Mouse (Mus musculus) neural tube, embryonic 14.5 days (tissue): ENCODE measurements around the gene Fes. TPM values are rescaled to one million over a fixed set of nuclear protein-coding genes. Genes with fewer than 3 reads are reported as not detected.
"Not testable (repeated sequence)": the region's sequence is repeated elsewhere in the genome, so short reads cannot be mapped to it uniquely, and the experiment has no call there.

Experiments used
- ATAC-seq: fragments of 200-750 bp; cut with Nextera tagmentation; 2 replicates; pipeline ENCODE4 v1.8.0; 2017; ENCODE audit warnings: low read depth, mild to moderate bottlenecking, moderate TSS enrichment, moderate library complexity
- H3K27ac ChIP-seq: fragments of 300-500 bp; sonication (generic); 2 replicates; pipeline ENCODE4 v1.5.1; 2014; ENCODE audit warnings: low read depth, mild to moderate bottlenecking, control low read depth, low read length, moderate library complexity, mixed read lengths
- H3K27me3 ChIP-seq: fragments of 300-500 bp; sonication (generic); 2 replicates; pipeline ENCODE4 v1.6.1; 2014; ENCODE audit warnings: low read length; ENCODE audit not compliant: control insufficient read depth, insufficient read depth
- H3K36me3 ChIP-seq: fragments of 300-500 bp; sonication (generic); 2 replicates; pipeline ENCODE4 v1.6.1; 2014; ENCODE audit warnings: low read length, mixed read lengths; ENCODE audit not compliant: control insufficient read depth, insufficient read depth
- H3K4me1 ChIP-seq: fragments of 300-500 bp; sonication (generic); 2 replicates; pipeline ENCODE4 v1.6.1; 2014; ENCODE audit warnings: low read length; ENCODE audit not compliant: control insufficient read depth, insufficient read depth
- H3K4me2 ChIP-seq: fragments of 300-500 bp; sonication (generic); 2 replicates; pipeline ENCODE4 v1.6.1; 2014; ENCODE audit warnings: mild to moderate bottlenecking, low read depth, low read length, control low read depth
- H3K4me3 ChIP-seq: fragments of 300-500 bp; sonication (generic); 2 replicates; pipeline ENCODE4 v1.5.1; 2014; ENCODE audit warnings: low read depth, low read length, control low read depth, mixed read lengths
- H3K9ac ChIP-seq: fragments of 300-500 bp; sonication (generic); replicated peaks from 2 replicates; pipeline ENCODE4 v1.6.1; 2014; ENCODE audit warnings: low read depth, mild to moderate bottlenecking, control low read depth, low read length, mixed read lengths
- H3K9me3 ChIP-seq: fragments of 300-500 bp; sonication (generic); 2 replicates; pipeline ENCODE4 v1.6.1; 2016; ENCODE audit warnings: low read length; ENCODE audit not compliant: control insufficient read depth
- WGBS: fragments of 180-500 bp; shearing (Covaris S2); extraction: QIAGEN DNeasy Blood & Tissue Kit; methylation state at CpG from one replicate; pipeline ENCODE4 v1.1.7; 2014; 5-methylcytosine and 5-hydroxymethylcytosine counted together
- polyA plus RNA-seq: library from polyadenylated mRNA; unstranded; fragments of >200 nt; fragmentation: Nextera tagmentation; extraction: Ambion mirVana; gene quantifications from 2 replicates; pipeline ENCODE4 v1.2.1, GENCODE M21; 2014

Fes gene
- polyA plus RNA-seq, 1 experiment from 2014 or later = 2.2 TPM

GRCm38 (mm10) chr7:80401041-80401859 is 13.5 kb upstream of the Fes start:
- no peaks in the 10 kb centered on the region for H3K9me3 ChIP-seq
- no peaks in the 10 kb centered on the region; the same call in 1 of the 2 replicates for H3K27me3 ChIP-seq
- 0 out of 2 replicates have a peak, but pooled peaks cover 9% of the 10 kb centered on the region for H3K36me3 ChIP-seq
- peaks cover 18% of the 10 kb centered on the region for H3K4me1 ChIP-seq
- peak overlapping the region; percentile 93 for H3K9ac ChIP-seq
- 30% methylated on average over 5 of the region's 5 CpGs for WGBS
- H3K4me3 ChIP-seq = peak overlapping the region; percentile 82
- no peak overlapping the region for H3K27ac ChIP-seq
- ATAC-seq = no peak
- H3K4me2 ChIP-seq = peak overlapping the region; percentile 92

GRCm38 (mm10) chr7:80400571-80400970 is 12.8 kb upstream of the Fes start:
- Histone ChIP-seq H3K4me1 (peaks cover 18% of the 10 kb centered on the region), H3K27me3 (no peaks in the 10 kb centered on the region; the same call in 1 of the 2 replicates), H3K9me3 (no peaks in the 10 kb centered on the region), H3K4me2 (no peak overlapping the region; the same call in 1 of the 2 replicates), H3K27ac (no peak overlapping the region), H3K9ac (no peak overlapping the region), H3K4me3 (no peak overlapping the region), H3K36me3 (0 out of 2 replicates have a peak, but pooled peaks cover 9% of the 10 kb centered on the region)
- no peak for ATAC-seq
- 88% methylated on average over 6 of the region's 6 CpGs for WGBS

GRCm38 (mm10) chr7:80400099-80400498 is 12.4 kb upstream of the Fes start:
- ATAC-seq = no peak
- no peaks in the 10 kb centered on the region for H3K9me3 ChIP-seq
- no peak overlapping the region for H3K4me3 ChIP-seq
- no peak overlapping the region for H3K27ac ChIP-seq
- H3K4me2 ChIP-seq = no peak overlapping the region
- H3K9ac ChIP-seq = no peak overlapping the region
- WGBS = 66% methylated on average over 5 of the region's 5 CpGs
- 0 out of 2 replicates have a peak, but pooled peaks cover 9% of the 10 kb centered on the region for H3K36me3 ChIP-seq
- H3K4me1 ChIP-seq = peaks cover 18% of the 10 kb centered on the region
- no peaks in the 10 kb centered on the region; the same call in 1 of the 2 replicates for H3K27me3 ChIP-seq

- Histone ChIP-seq H3K27me3 (no peaks in the 10 kb centered on the region; the same call in 1 of the 2 replicates), H3K9ac (no peak overlapping the region), H3K36me3 (peaks cover 15% of the 10 kb centered on the region; the same call in 1 of the 2 replicates), H3K9me3 (no peaks in the 10 kb centered on the region), H3K4me2 (no peak overlapping the region), H3K4me3 (no peak overlapping the region), H3K27ac (no peak overlapping the region), H3K4me1 (peaks cover 18% of the 10 kb centered on the region)
- WGBS = 81% methylated on average over 9 of the region's 9 CpGs
- ATAC-seq = no peak
These were observed 11.1 kb upstream of the Fes start for GRCm38 (mm10) chr7:80398654-80399444.

- WGBS = 90% methylated on average over 9 of the region's 9 CpGs
- Histone ChIP-seq H3K36me3 (peaks cover 24% of the 10 kb centered on the region), H3K9ac (no peak overlapping the region), H3K27me3 (no peaks in the 10 kb centered on the region; the same call in 1 of the 2 replicates), H3K27ac (no peak overlapping the region), H3K4me1 (peaks cover 18% of the 10 kb centered on the region), H3K4me2 (no peak overlapping the region), H3K9me3 (no peaks in the 10 kb centered on the region), H3K4me3 (no peak overlapping the region)
- no peak for ATAC-seq
These were observed 10.2 kb upstream of the Fes start for GRCm38 (mm10) chr7:80397986-80398385.

GRCm38 (mm10) chr7:80396427-80396826 is 8.7 kb upstream of the Fes start:
- Histone ChIP-seq H3K36me3 (peaks cover 38% of the 10 kb centered on the region), H3K4me1 (peaks cover 16% of the 10 kb centered on the region)
- not testable (repeated sequence) for H3K27ac ChIP-seq, H3K4me3 ChIP-seq, H3K9ac ChIP-seq, ATAC-seq, H3K27me3 ChIP-seq, H3K4me2 ChIP-seq, H3K9me3 ChIP-seq
- 91% methylated on average over 4 of the region's 4 CpGs for WGBS

- ATAC-seq = no peak
- H3K9me3 ChIP-seq = no peaks in the 10 kb centered on the region
- H3K4me1 ChIP-seq = 0 out of 2 replicates have a peak, but pooled peaks cover 3% of the 10 kb centered on the region
- no peak overlapping the region for H3K4me2 ChIP-seq
- H3K4me3 ChIP-seq = no peak overlapping the region
- no peaks in the 10 kb centered on the region for H3K27me3 ChIP-seq
- no peak overlapping the region for H3K9ac ChIP-seq
- no peak overlapping the region for H3K27ac ChIP-seq
- peaks cover 54% of the 10 kb centered on the region for H3K36me3 ChIP-seq
- 96% methylated on average over 4 of the region's 4 CpGs for WGBS
These were observed 6.9 kb upstream of the Fes start for GRCm38 (mm10) chr7:80394600-80394999.

GRCm38 (mm10) chr7:80392119-80392518 is 4.4 kb upstream of the Fes start:
- Histone ChIP-seq H3K4me3 (no peak overlapping the region), H3K9me3 (no peaks in the 10 kb centered on the region), H3K27me3 (no peaks in the 10 kb centered on the region), H3K36me3 (peaks cover 49% of the 10 kb centered on the region), H3K4me1 (no peaks in the 10 kb centered on the region), H3K4me2 (no peak overlapping the region), H3K9ac (no peak overlapping the region), H3K27ac (no peak overlapping the region)
- WGBS = 93% methylated on average over 15 of the region's 15 CpGs
- ATAC-seq = no peak
